ENCODE assay signal across 12 mouse cellular contexts in the genomic region with DNA sequence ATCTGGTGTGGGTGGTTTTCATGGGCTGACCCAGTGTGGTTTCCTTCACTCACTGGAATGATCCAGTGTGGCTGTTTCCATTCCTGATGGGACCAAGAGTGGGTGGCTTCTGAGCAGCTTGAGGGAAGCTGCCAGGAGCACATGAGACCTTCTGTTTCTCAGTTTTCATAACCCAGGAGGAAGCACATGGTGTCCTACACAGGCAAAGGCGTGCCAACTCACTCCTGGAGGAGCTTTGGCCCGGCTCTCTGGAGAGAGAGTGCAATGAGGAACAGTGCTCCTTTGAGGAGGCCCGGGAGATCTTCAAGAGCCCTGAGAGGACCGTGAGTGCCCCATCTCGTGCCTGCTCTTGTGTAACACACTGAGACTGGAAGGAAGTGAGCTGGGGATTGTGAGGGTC. TPM values are rescaled to one million over a fixed set of nuclear protein-coding genes. Genes with fewer than 3 reads are reported as not detected.
DNase-seq lines count a peak whose midpoint lies in the region; ATAC-seq lines count a peak whose summit lies in the region.
"Had no signal": no experiment of that assay in that cellular context is flagged by ENCODE, and none has a peak within 500 bp of the region (broad histone marks: within the 10 kb centered on the region; RNA-seq: fewer than 3 reads in every experiment).

No protein-coding gene starts in this region.

- H3K36me3 ChIP-seq in forebrain, embryonic 13.5 days (ENCODE audit: poor library complexity, severe bottlenecking): no peaks in the 10 kb centered on the region
- H3K36me3 ChIP-seq: liver, embryonic 15.5 days; neural tube, embryonic 12.5 days had no signal

- H3K4me2 ChIP-seq in forebrain, embryonic 13.5 days: no peak overlapping the region
- H3K4me2 ChIP-seq: liver, embryonic 15.5 days; neural tube, embryonic 12.5 days had no signal

- H3K27me3 ChIP-seq in forebrain, embryonic 13.5 days: no peaks in the 10 kb centered on the region
- H3K27me3 ChIP-seq: liver, embryonic 15.5 days; neural tube, embryonic 12.5 days had no signal

- H3K4me3 ChIP-seq in forebrain, embryonic 13.5 days: no peak overlapping the region
- H3K4me3 ChIP-seq: liver, embryonic 15.5 days; neural tube, embryonic 12.5 days had no signal

- intact Hi-C loops in left cerebral cortex, postnatal 14 days (cut with DNase I): no loop called here

- no peaks in the 10 kb centered on the region for H3K4me1 ChIP-seq in forebrain, embryonic 13.5 days
- H3K4me1 ChIP-seq: neural tube, embryonic 12.5 days had no signal

- no peak overlapping the region for H3K27ac ChIP-seq in forebrain, embryonic 13.5 days
- H3K27ac ChIP-seq: kidney, postnatal 0 days; liver, embryonic 15.5 days; neural tube, embryonic 12.5 days had no signal

- ATAC-seq in monocyte, adult 5-6 weeks (replicated peaks; ENCODE audit: insufficient number of reproducible peaks, low FRiP score, low TSS enrichment, poor library complexity, severe bottlenecking): peak; percentile 66
- ATAC-seq in forebrain, embryonic 13.5 days: no peak

- H3K9ac ChIP-seq in forebrain, embryonic 13.5 days: no peak overlapping the region
- H3K9ac ChIP-seq: liver, embryonic 15.5 days; neural tube, embryonic 12.5 days had no signal

- WGBS in forebrain, embryonic 13.5 days: 73% methylated on average over 5 of the region's 5 CpGs

- DNase-seq in cerebellum, adult 11 months: peak; percentile 26
- DNase-seq in cerebellum, adult 8-10 months: no peak
- DNase-seq in fibroblast of lung, adult 2 months (ENCODE audit: low read depth): peak; percentile 29
- peak; percentile 52 to 83 for DNase-seq in left cerebral cortex, postnatal 14 days (ENCODE audit: low spot score in 2 of 2)
- DNase-seq in thymus, adult 18-20 months: no peak
- DNase-seq in gastrocnemius, postnatal 4 days (ENCODE audit: low spot score in 2 of 2): no peak
- DNase-seq: heart, postnatal 10 days had no signal

- no peaks in the 10 kb centered on the region for H3K9me3 ChIP-seq in forebrain, embryonic 13.5 days (replicated peaks)
- H3K9me3 ChIP-seq: liver, embryonic 15.5 days; neural tube, embryonic 12.5 days had no signal

RNA-seq across cellular contexts. Expression of a gene that starts 2.6 kb away (rescaled TPM):
- under 1 TPM; 0.23 to 0.24 TPM for total RNA-seq in left cerebral cortex, postnatal 14 days (2021)
- 0.85 TPM in 1 of 3 replicates, not detected in the others for total RNA-seq in monocyte, adult 5-6 weeks (2017)
- total RNA-seq in gastrocnemius, postnatal 4 days (2021): under 1 TPM in 1 of 2 experiments, not detected in 1; 0.18 TPM
- polyA plus RNA-seq in forebrain, embryonic 13.5 days (2015; fragmentation: Nextera tagmentation; extraction: Ambion mirVana): 0.09 and 0.15 TPM in 2 replicates
- total RNA-seq: heart, postnatal 10 days had no signal

RNA-seq across cellular contexts. Expression of a gene that starts 8.6 kb away (rescaled TPM):
- not detected for total RNA-seq in left cerebral cortex, postnatal 14 days (2021)
- total RNA-seq in monocyte, adult 5-6 weeks (2017): 39.9 to 65.1 TPM (median 44.8 TPM) in 3 replicates
- total RNA-seq in gastrocnemius, postnatal 4 days (2021): 1 to 10 TPM in 1 of 2 experiments, not detected in 1; 1.7 TPM
- 0.35 TPM in 2 replicates for polyA plus RNA-seq in forebrain, embryonic 13.5 days (2015; fragmentation: Nextera tagmentation; extraction: Ambion mirVana)

RNA-seq across cellular contexts. Expression of a gene that starts 32.2 kb away (rescaled TPM):
- not detected for total RNA-seq in left cerebral cortex, postnatal 14 days (2021)
- total RNA-seq in monocyte, adult 5-6 weeks (2017): 0.68 TPM in 1 of 3 replicates, not detected in the others
- total RNA-seq in gastrocnemius, postnatal 4 days (2021): under 1 TPM; 0.12 to 0.49 TPM
- polyA plus RNA-seq in forebrain, embryonic 13.5 days (2015; fragmentation: Nextera tagmentation; extraction: Ambion mirVana): 0.92 and 1.1 TPM in 2 replicates
- total RNA-seq: heart, postnatal 10 days had no signal

Comparison
In these comparisons a context has a peak if more than half of its experiments do, and no peak if none do; other contexts are left out.
1. DNase-seq: peak in cerebellum, adult 11 months (single experiment), fibroblast of lung, adult 2 months (single experiment) and left cerebral cortex, postnatal 14 days (2 of 2); none in cerebellum, adult 8-10 months (single experiment), thymus, adult 18-20 months (0 of 2) and gastrocnemius, postnatal 4 days (0 of 2).
2. RNA of a gene that starts 8.6 kb away (total RNA-seq): 39.9 to 65.1 TPM in monocyte, adult 5-6 weeks; 1.7 TPM in gastrocnemius, postnatal 4 days and not detected in left cerebral cortex, postnatal 14 days; every median in the first group is over 10 times any median in the second.